Mouse (Mus musculus) CH12.LX (cell line): Measurements from ENCODE around the gene Trabd2b. TPM values are rescaled to one million over a fixed set of nuclear protein-coding genes. Genes with fewer than 3 reads are reported as not detected.

ENCODE experiments used
- DNase-seq: peaks from one replicate; pipeline ENCODE4 v3.0.0-alpha.2; 2013; ENCODE audit errors: extremely low read depth
- H3K27ac ChIP-seq: 2 replicates; pipeline ENCODE4 v1.5.1; 2012; ENCODE audit warnings: low read depth, mild to moderate bottlenecking, control low read depth, moderate library complexity; ENCODE audit not compliant: insufficient read depth
- H3K27me3 ChIP-seq: replicated peaks from 2 replicates; pipeline ENCODE3; 2012; ENCODE audit warnings: inconsistent platforms
- H3K36me3 ChIP-seq, 2 experiments: replicated peaks in 1 of 2; 2 replicates each; pipeline versions ENCODE3 to v1.6.1; 2012; ENCODE audit warnings: inconsistent platforms in 1 of 2, low read length in 1 of 2, mild to moderate bottlenecking in 1 of 2, mixed read lengths in 1 of 2, moderate library complexity in 1 of 2; ENCODE audit not compliant: control insufficient read depth in 1 of 2, insufficient read depth in 1 of 2
- H3K4me1 ChIP-seq, 2 experiments: 2 replicates each; pipeline ENCODE4 v1.6.1; 2012; ENCODE audit warnings: inconsistent platforms in 1 of 2, moderate library complexity in 1 of 2; ENCODE audit not compliant: insufficient read depth in 2 of 2, control insufficient read depth in 1 of 2
- H3K4me2 ChIP-seq: 2 replicates; pipeline ENCODE4 v1.6.1; 2012; ENCODE audit warnings: low read depth, mild to moderate bottlenecking, control low read depth; ENCODE audit not compliant: poor library complexity, insufficient read depth, severe bottlenecking
- H3K4me3 ChIP-seq, 3 experiments: fragments of 150-350 bp in 1 of 3; sonication (generic) in 1 of 3; replicated peaks in 1 of 3; 2 replicates each; pipeline versions ENCODE3 to v1.5.1; 2011 to 2012; ENCODE audit warnings: low read depth in 2 of 3, low read length in 2 of 3, mild to moderate bottlenecking in 2 of 3, moderate library complexity in 2 of 3, control low read depth in 1 of 3, improper control_type of control experiment in 1 of 3, inconsistent platforms in 1 of 3, mixed read lengths in 1 of 3; ENCODE audit not compliant: poor library complexity in 1 of 3
- H3K79me2 ChIP-seq: replicated peaks from 2 replicates; pipeline ENCODE4 v1.6.1; 2012; ENCODE audit warnings: mild to moderate bottlenecking, moderate library complexity; ENCODE audit not compliant: control insufficient read depth, poor library complexity, insufficient read depth, severe bottlenecking; ENCODE audit errors: extremely low read depth
- H3K9ac ChIP-seq: 2 replicates; pipeline ENCODE4 v1.6.1; 2012; ENCODE audit warnings: low read depth, mild to moderate bottlenecking, control low read depth, moderate library complexity; ENCODE audit not compliant: insufficient read depth
- H3K9me3 ChIP-seq: replicated peaks from 2 replicates; pipeline ENCODE3; 2012; ENCODE audit warnings: low read length, inconsistent platforms, mixed read lengths
- BHLHE40 ChIP-seq: IDR thresholded peaks from 2 replicates; pipeline ENCODE4 v1.6.1; 2011; ENCODE audit warnings: mild to moderate bottlenecking, low read depth, low read length, improper control_type of control experiment
- CHD2 ChIP-seq: IDR thresholded peaks from 2 replicates; pipeline ENCODE4 v1.6.1; 2011; ENCODE audit warnings: low read length, improper control_type of control experiment
- ELF1 ChIP-seq: IDR thresholded peaks from 2 replicates; pipeline ENCODE4 v1.6.1; 2014; ENCODE audit warnings: low read depth, mild to moderate bottlenecking, inconsistent platforms, low read length, improper control_type of control experiment
- EP300 ChIP-seq: IDR thresholded peaks from 2 replicates; pipeline ENCODE4 v1.6.1; 2011; ENCODE audit warnings: low read length, improper control_type of control experiment
- ETS1 ChIP-seq: conservative IDR thresholded peaks from 2 replicates; pipeline ENCODE4 v1.6.1; 2012; ENCODE audit warnings: low read depth, mild to moderate bottlenecking, inconsistent platforms, low read length, improper control_type of control experiment, moderate library complexity
- GABPA ChIP-seq: IDR thresholded peaks from 2 replicates; pipeline ENCODE4 v1.6.1; 2012; ENCODE audit warnings: low read depth, low read length, improper control_type of control experiment, inconsistent platforms; ENCODE audit not compliant: insufficient replicate concordance
- HCFC1 ChIP-seq: IDR thresholded peaks from 2 replicates; pipeline ENCODE4 v1.6.1; 2012; ENCODE audit warnings: low read depth, mild to moderate bottlenecking, inconsistent platforms, low read length, improper control_type of control experiment
- IRF4 ChIP-seq: IDR thresholded peaks from 2 replicates; pipeline ENCODE4 v1.6.1; 2014; ENCODE audit warnings: low read depth, mild to moderate bottlenecking, inconsistent platforms, low read length, improper control_type of control experiment
- JUN ChIP-seq: IDR thresholded peaks from 2 replicates; pipeline ENCODE4 v1.6.1; 2011; ENCODE audit warnings: low read depth, mild to moderate bottlenecking, low read length, improper control_type of control experiment, moderate library complexity; ENCODE audit not compliant: insufficient read depth
- JUND ChIP-seq: conservative IDR thresholded peaks from 2 replicates; pipeline ENCODE4 v1.6.1; 2011; ENCODE audit warnings: low read depth, low read length, improper control_type of control experiment
- KAT2A ChIP-seq: IDR thresholded peaks from 2 replicates; pipeline ENCODE4 v1.6.1; 2012; ENCODE audit warnings: low read length, improper control_type of control experiment, inconsistent platforms; ENCODE audit not compliant: insufficient replicate concordance
- MAFK ChIP-seq: IDR thresholded peaks from 2 replicates; pipeline ENCODE4 v1.6.1; 2011; ENCODE audit warnings: low read length, improper control_type of control experiment; ENCODE audit not compliant: insufficient replicate concordance
- MAZ ChIP-seq: IDR thresholded peaks from 2 replicates; pipeline ENCODE4 v1.6.1; 2012; ENCODE audit warnings: low read depth, mild to moderate bottlenecking, inconsistent platforms, low read length, improper control_type of control experiment, moderate library complexity
- MEF2A ChIP-seq: IDR thresholded peaks from 2 replicates; pipeline ENCODE4 v1.6.1; 2014; ENCODE audit warnings: low read depth, mild to moderate bottlenecking, inconsistent platforms, low read length, improper control_type of control experiment, borderline replicate concordance
- NELFE ChIP-seq: IDR thresholded peaks from 2 replicates; pipeline ENCODE4 v1.6.1; 2011; ENCODE audit warnings: low read depth, low read length, improper control_type of control experiment
- NRF1 ChIP-seq: IDR thresholded peaks from 2 replicates; pipeline ENCODE4 v1.6.1; 2014; ENCODE audit warnings: low read depth, mild to moderate bottlenecking, inconsistent platforms, low read length, improper control_type of control experiment, moderate library complexity
- POLR2AphosphoS2 ChIP-seq: IDR thresholded peaks from 2 replicates; pipeline ENCODE4 v1.6.1; 2011; ENCODE audit warnings: low read depth, low read length, improper control_type of control experiment
- RCOR1 ChIP-seq: conservative IDR thresholded peaks from 2 replicates; pipeline ENCODE4 v1.6.1; 2012; ENCODE audit warnings: low read depth, mild to moderate bottlenecking, inconsistent platforms, low read length, improper control_type of control experiment
- TBP ChIP-seq: conservative IDR thresholded peaks from 2 replicates; pipeline ENCODE4 v1.6.1; 2011; ENCODE audit warnings: low read depth, low read length, improper control_type of control experiment
- USF1 ChIP-seq: IDR thresholded peaks from 2 replicates; pipeline ENCODE4 v1.6.1; 2014; ENCODE audit warnings: low read depth, mild to moderate bottlenecking, inconsistent platforms, low read length, improper control_type of control experiment
- USF2 ChIP-seq: conservative IDR thresholded peaks from 2 replicates; pipeline ENCODE4 v1.6.1; 2011; ENCODE audit warnings: low read depth, low read length, improper control_type of control experiment
- ZMIZ1 ChIP-seq: IDR thresholded peaks from 2 replicates; pipeline ENCODE4 v1.6.1; 2012; ENCODE audit warnings: low read depth, mild to moderate bottlenecking, inconsistent platforms, low read length, improper control_type of control experiment
- ZNF384 ChIP-seq: IDR thresholded peaks from 2 replicates; pipeline ENCODE4 v1.6.1; 2012; ENCODE audit warnings: low read depth, low read length, improper control_type of control experiment, inconsistent platforms
- dilution Hi-C: fragments of 300-500 bp; cut with MboI; formaldehyde crosslinking; loops from 2 replicates; pipeline ENCODE4 v1.14.3; 2020; ENCODE audit warnings: low sequenced_read_pairs; ENCODE audit not compliant: extremely low pct_unique_long_range_greater_than_20kb, extremely low pct_ligation_motif_present
- in situ Hi-C: fragments of 300-500 bp; cut with MboI; formaldehyde crosslinking; loops from 3 replicates; pipeline ENCODE4 v1.14.3; 2019; ENCODE audit warnings: low sequenced_read_pairs, low pct_ligation_motif_present, low pct_unique_long_range_greater_than_20kb, mixed read lengths
- polyA plus RNA-seq: library from polyadenylated mRNA; unstranded; fragments of >175 nt; gene quantifications from 2 replicates; pipeline ENCODE4 v1.2.1, GENCODE M21; 2012; ENCODE audit warnings: low read depth; ENCODE audit not compliant: insufficient read length
- total RNA-seq, 2 experiments: library from RNA; depleted of rRNA; stranded (reverse); fragments of 300-350 nt in 1 of 2; fragments of >200 nt in 1 of 2; gene quantifications; 2 replicates each; pipeline ENCODE4 v1.2.3; 2012 to 2014

The Trabd2b gene
- total and polyA plus RNA-seq, 3 experiments: not detected

GRCm38 (mm10) chr4:114557731-114558130 lies 151.2 kb downstream of the Trabd2b start:
- Histone ChIP-seq H3K9me3 (no peaks in the 10 kb centered on the region), H3K4me3 (no peak overlapping the region), H3K9ac (no peak overlapping the region), H3K27ac (no peak overlapping the region), H3K79me2 (no peaks in the 10 kb centered on the region), H3K27me3 (peaks cover 94% of the 10 kb centered on the region), H3K4me1 (no peaks in the 10 kb centered on the region), H3K36me3 (no peaks in the 10 kb centered on the region), H3K4me2 (no peak overlapping the region)
- DNase-seq: no peak
- TF ChIP-seq TBP: no peak
- TF ChIP-seq ELF1: no peak
- no peak for TF ChIP-seq GABPA
- TF ChIP-seq MEF2A: no peak
- no peak for TF ChIP-seq EP300
- TF ChIP-seq ZNF384: no peak
- no peak for TF ChIP-seq MAZ
- TF ChIP-seq IRF4: no peak
- no peak for TF ChIP-seq NRF1
- TF ChIP-seq NELFE: no peak
- no peak for TF ChIP-seq HCFC1
- TF ChIP-seq USF2: no peak
- no peak for TF ChIP-seq CHD2
- no peak for TF ChIP-seq ETS1
- TF ChIP-seq JUND: no peak
- TF ChIP-seq KAT2A: no peak
- dilution Hi-C loops (no loop called here), in situ Hi-C loops (no loop called here)

GRCm38 (mm10) chr4:114558487-114558886 lies 152.0 kb downstream of the Trabd2b start:
- in situ Hi-C loops (no loop called here), dilution Hi-C loops (no loop called here)
- no peak for DNase-seq
- no peaks in the 10 kb centered on the region for H3K79me2 ChIP-seq
- H3K4me3 ChIP-seq: no peak overlapping the region
- H3K4me1 ChIP-seq: no peaks in the 10 kb centered on the region
- no peaks in the 10 kb centered on the region for H3K9me3 ChIP-seq
- H3K27me3 ChIP-seq: peaks cover 96% of the 10 kb centered on the region
- H3K4me2 ChIP-seq: no peak overlapping the region
- no peak overlapping the region for H3K27ac ChIP-seq
- no peaks in the 10 kb centered on the region for H3K36me3 ChIP-seq
- no peak overlapping the region for H3K9ac ChIP-seq
- TF ChIP-seq USF1 (no peak), GABPA (no peak), JUN (no peak), NRF1 (no peak), BHLHE40 (no peak), TBP (no peak), EP300 (no peak), ZMIZ1 (no peak), ETS1 (no peak), CHD2 (no peak), POLR2AphosphoS2 (no peak), MAFK (no peak), RCOR1 (no peak), MEF2A (no peak)
